Mouse (Mus musculus): ENCODE data around the gene Psip1.

DNA sequence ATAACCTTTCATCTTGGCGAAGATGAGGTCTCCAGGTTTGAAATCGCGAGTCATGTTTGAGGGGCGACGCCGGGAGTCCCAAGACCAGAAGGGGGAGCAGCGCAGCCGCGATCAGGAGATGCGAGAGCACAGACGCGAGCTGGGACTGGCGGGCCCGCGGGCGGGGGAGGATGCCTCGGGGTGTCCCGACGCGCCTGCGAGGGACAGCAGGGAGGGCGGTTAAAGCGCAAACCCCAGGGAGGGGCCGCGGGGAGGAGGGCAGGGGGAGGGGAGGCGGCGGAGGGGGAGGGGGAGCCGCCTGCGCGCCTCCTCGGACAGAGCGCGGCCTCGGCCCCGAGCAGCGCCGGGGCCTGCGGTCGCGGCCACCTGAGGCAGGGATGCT lies 533 bp downstream of the Psip1 start:
- TF ChIP-seq EP300 (IDR thresholded peaks at IDR 0.05; ENCODE audit: low read depth in 1 of 2, low read length in 2 of 2): peak in 1 of 2 experiments; percentile 35; a peak in 1 of 4 replicates
- peak in 2 of 3 experiments; percentile 58 to 62; a peak in 4 of 6 replicates for TF ChIP-seq CTCF (IDR thresholded peaks at IDR 0.05 in 2 of 3, conservative IDR thresholded peaks at IDR 0.05 in 1 of 3; ENCODE audit: control insufficient read depth in 1 of 3, insufficient read depth in 1 of 3, low read depth in 2 of 3, low read length in 3 of 3, poor library complexity in 1 of 3, severe bottlenecking in 1 of 3)
- TF ChIP-seq TCF12 (IDR thresholded peaks at IDR 0.05; ENCODE audit: low read depth, low read length): no peak
- TF ChIP-seq POLR2A (IDR thresholded peaks at IDR 0.05; ENCODE audit: control insufficient read depth in 1 of 2, insufficient read depth in 1 of 2, low read depth in 1 of 2, low read length in 2 of 2, poor library complexity in 1 of 2): no peak

Measured in MEL (cell line).